Mouse (Mus musculus) heart, postnatal 0 days (tissue): ENCODE results near the gene Foxk2.

Source experiments
- CTCF ChIP-seq: IDR thresholded peaks from 2 replicates; pipeline ENCODE4 v1.5.1; 2016; ENCODE audit warnings: antibody characterized with exemption, control low read depth, low read depth
- EP300 ChIP-seq: IDR thresholded peaks from 2 replicates; pipeline ENCODE4 v1.6.1; 2016; ENCODE audit warnings: antibody characterized with exemption, low read depth

GRCm38 (mm10) chr11:121328206-121328605 is 68.4 kb downstream of the Foxk2 start:
- TF ChIP-seq CTCF (no peak), EP300 (no peak)
